Mouse (Mus musculus): ENCODE data around the gene Wfdc9. TPM values are rescaled to one million over a fixed set of nuclear protein-coding genes. Genes with fewer than 3 reads are reported as not detected.

Wfdc9 gene
- total RNA-seq (2015) = not detected in 2 replicates
- not detected in 2 replicates for total RNA-seq (2017)

- no peak for ATAC-seq (replicated peaks; ENCODE audit: poor library complexity)
These were observed at the start of gene Wfdc9 for GRCm38 (mm10) chr2:164656483-164656882. Gene Wfdc9 (minus strand): TSS chr2:164656583.

- no peak for ATAC-seq (replicated peaks; ENCODE audit: poor library complexity)
These were observed 49.6 kb upstream of the Wfdc9 start for GRCm38 (mm10) chr2:164705991-164706390.

GRCm38 (mm10) chr2:164705328-164705727 lies 48.9 kb upstream of the Wfdc9 start:
- no peak for ATAC-seq (replicated peaks; ENCODE audit: poor library complexity)

- no peak for ATAC-seq (replicated peaks; ENCODE audit: poor library complexity)
These were observed 47.9 kb upstream of the Wfdc9 start for GRCm38 (mm10) chr2:164704235-164704634.

GRCm38 (mm10) chr2:164701761-164702160 lies 45.4 kb upstream of the Wfdc9 start:
- ATAC-seq (replicated peaks; ENCODE audit: poor library complexity) = no peak

- no peak for ATAC-seq (replicated peaks; ENCODE audit: poor library complexity)
These were observed 44.6 kb upstream of the Wfdc9 start for GRCm38 (mm10) chr2:164700959-164701358.

GRCm38 (mm10) chr2:164698201-164698600 lies 41.8 kb upstream of the Wfdc9 start, which contains the start of gene Spint4:
Gene Spint4 (plus strand): TSS chr2:164698501.
- no peak for ATAC-seq (replicated peaks; ENCODE audit: poor library complexity)

- ATAC-seq (replicated peaks; ENCODE audit: poor library complexity) = no peak
These were observed 28.4 kb upstream of the Wfdc9 start, which contains the start of gene Wfdc13 for GRCm38 (mm10) chr2:164684807-164685206. Gene Wfdc13 (plus strand): TSS chr2:164685107.

- peak; percentile 58 for ATAC-seq (replicated peaks; ENCODE audit: poor library complexity)
These were observed 23.5 kb upstream of the Wfdc9 start for GRCm38 (mm10) chr2:164679906-164680305.

- ATAC-seq (replicated peaks; ENCODE audit: poor library complexity) = peak; percentile 89
These were observed 22.7 kb upstream of the Wfdc9 start for GRCm38 (mm10) chr2:164678848-164679625.

GRCm38 (mm10) chr2:164676916-164677685 lies 20.7 kb upstream of the Wfdc9 start:
- ATAC-seq (replicated peaks; ENCODE audit: poor library complexity) = peak; percentile 26

GRCm38 (mm10) chr2:164676103-164676502 lies 19.7 kb upstream of the Wfdc9 start:
- ATAC-seq (replicated peaks; ENCODE audit: poor library complexity) = no peak

GRCm38 (mm10) chr2:164673987-164674386 lies 17.6 kb upstream of the Wfdc9 start, which contains the start of gene Wfdc11:
Gene Wfdc11 (minus strand): TSS chr2:164674087.
- ATAC-seq (replicated peaks; ENCODE audit: poor library complexity) = no peak

GRCm38 (mm10) chr2:164670938-164671337 lies 14.6 kb upstream of the Wfdc9 start:
- ATAC-seq (replicated peaks; ENCODE audit: poor library complexity) = no peak

GRCm38 (mm10) chr2:164670261-164670660 lies 13.9 kb upstream of the Wfdc9 start:
- ATAC-seq (replicated peaks; ENCODE audit: poor library complexity) = no peak

GRCm38 (mm10) chr2:164664851-164665250 lies 8.5 kb upstream of the Wfdc9 start:
- no peak for ATAC-seq (replicated peaks; ENCODE audit: poor library complexity)

- ATAC-seq (replicated peaks; ENCODE audit: poor library complexity) = peak; percentile 95
These were observed 525 bp downstream of the Wfdc9 start, which contains the start of gene Wfdc10 for GRCm38 (mm10) chr2:164655858-164656257. Gene Wfdc10 (plus strand): TSS chr2:164656046.

GRCm38 (mm10) chr2:164641881-164642673 lies 14.3 kb downstream of the Wfdc9 start:
- ATAC-seq (replicated peaks; ENCODE audit: poor library complexity) = no peak

- peak; percentile 96 for ATAC-seq (replicated peaks; ENCODE audit: poor library complexity)
These were observed 15.3 kb downstream of the Wfdc9 start for GRCm38 (mm10) chr2:164641129-164641528.

- no peak for ATAC-seq (replicated peaks; ENCODE audit: poor library complexity)
These were observed 17.7 kb downstream of the Wfdc9 start, which contains the start of gene Wfdc16 for GRCm38 (mm10) chr2:164638696-164639095. Gene Wfdc16 (minus strand): TSS chr2:164638796.

GRCm38 (mm10) chr2:164635266-164635665 lies 21.1 kb downstream of the Wfdc9 start:
- ATAC-seq (replicated peaks; ENCODE audit: poor library complexity) = no peak

Data from megakaryocyte progenitor cell, adult 5-6 weeks (primary cell).